Mouse (Mus musculus) forebrain, embryonic 10.5 days (tissue): ENCODE data around the gene Cdkl5. TPM values are rescaled to one million over a fixed set of nuclear protein-coding genes. Genes with fewer than 3 reads are reported as not detected.

ENCODE experiments used
- DNase-seq: peaks from one replicate; pipeline ENCODE4 v3.0.0-alpha.2; 2017; ENCODE audit warnings: low spot score; ENCODE audit errors: extremely low spot score
- H3K27ac ChIP-seq: fragments of 300-500 bp; sonication (generic); 2 replicates; pipeline ENCODE4 v1.5.1; 2016; ENCODE audit warnings: mild to moderate bottlenecking
- H3K27me3 ChIP-seq: fragments of 300-500 bp; sonication (generic); 2 replicates; pipeline ENCODE4 v1.6.1; 2016; ENCODE audit warnings: mild to moderate bottlenecking; ENCODE audit not compliant: poor library complexity, severe bottlenecking
- H3K36me3 ChIP-seq: fragments of 300-500 bp; sonication (generic); replicated peaks from 2 replicates; pipeline ENCODE4 v1.6.1; 2016; ENCODE audit warnings: mild to moderate bottlenecking, moderate library complexity
- H3K4me1 ChIP-seq: fragments of 300-500 bp; sonication (generic); 2 replicates; pipeline ENCODE4 v1.6.1; 2016
- H3K4me3 ChIP-seq: fragments of 300-500 bp; sonication (generic); 2 replicates; pipeline ENCODE4 v1.5.1; 2016; ENCODE audit warnings: mild to moderate bottlenecking, moderate library complexity
- H3K9me3 ChIP-seq: fragments of 300-500 bp; sonication (generic); 2 replicates; pipeline ENCODE4 v1.6.1; 2016; ENCODE audit warnings: mild to moderate bottlenecking, moderate library complexity
- WGBS: fragments of 180-500 bp; shearing (Covaris S2); methylation state at CpG from one replicate; pipeline ENCODE4 v1.1.7; 2016; 5-methylcytosine and 5-hydroxymethylcytosine counted together
- polyA plus RNA-seq: library from polyadenylated mRNA; unstranded; fragments of >200 nt; fragmentation: Nextera tagmentation; extraction: Ambion mirVana; gene quantifications from 2 replicates; pipeline ENCODE4 v1.2.1, GENCODE M21; 2016

The Cdkl5 gene
- polyA plus RNA-seq, result 3.0 and 3.2 TPM in 2 replicates

DNA sequence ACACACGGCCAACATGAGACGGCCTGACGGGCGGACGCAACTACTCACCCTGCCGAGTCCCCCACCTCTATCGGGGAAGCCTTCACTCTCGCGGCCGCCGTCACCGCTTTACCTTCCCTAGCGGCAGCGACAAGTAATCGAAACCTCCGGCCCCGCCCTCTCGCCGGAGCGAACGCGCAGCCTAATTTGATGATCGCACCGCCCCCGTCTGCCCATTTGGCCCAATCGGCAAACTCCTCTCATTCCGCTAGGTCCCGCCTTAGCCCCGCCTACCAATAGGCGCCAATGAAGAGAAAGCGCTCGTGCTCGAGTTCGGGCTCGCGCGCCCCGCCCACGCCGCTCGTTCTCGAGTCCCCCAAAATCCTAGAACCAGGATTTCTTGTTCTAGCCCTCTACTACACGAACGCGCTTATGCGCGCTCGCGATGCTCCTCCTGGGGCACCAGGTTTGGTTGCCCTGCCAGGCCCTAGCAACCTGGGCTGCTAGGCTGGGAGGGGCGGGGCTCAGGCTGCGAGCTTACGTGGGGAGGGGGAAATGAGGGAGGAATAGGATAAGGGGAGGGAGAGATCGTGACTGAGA lies at the start of gene Cdkl5:
Gene Cdkl5, minus strand, starts transcription at position 162 of the 579 bp plus-strand sequence.
- H3K36me3 ChIP-seq, result no peaks in the 10 kb centered on the region
- peak within 1 kb of the TSS; percentile 67 for H3K4me3 ChIP-seq
- H3K27ac ChIP-seq, result peak within 1 kb of the TSS; percentile 87
- peak; percentile 91 for DNase-seq
- peaks cover 89% of the 10 kb centered on the region for H3K27me3 ChIP-seq
- H3K4me1 ChIP-seq, result peaks cover 23% of the 10 kb centered on the region
- WGBS, result 27% methylated on average over 53 of the region's 53 CpGs
- no peaks in the 10 kb centered on the region for H3K9me3 ChIP-seq

DNA sequence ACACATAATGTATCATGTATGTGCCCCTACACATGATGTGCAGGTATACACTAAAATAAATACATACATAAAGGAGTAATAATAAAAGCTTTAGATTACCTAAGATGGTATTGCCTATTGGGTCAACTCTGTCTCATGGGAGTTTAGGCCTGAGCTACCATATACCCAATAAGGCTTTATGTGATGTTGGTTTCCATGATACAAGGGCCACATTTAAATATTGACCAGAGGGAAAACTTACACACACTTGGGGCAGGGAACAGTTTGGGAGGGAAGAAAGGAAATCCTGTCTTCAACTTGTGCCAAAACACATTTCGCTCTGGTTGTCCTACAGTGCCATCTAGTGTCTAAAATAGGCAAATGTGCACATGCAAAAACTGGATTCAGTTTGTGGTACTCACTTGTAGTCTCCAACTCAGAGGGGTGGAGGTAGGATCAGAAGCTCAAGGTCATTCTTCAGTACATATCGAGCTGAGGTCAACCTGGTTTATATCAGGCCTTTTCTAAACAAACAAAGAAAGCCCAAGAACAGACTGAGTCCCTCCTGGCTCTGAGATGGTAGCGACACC lies 38.8 kb upstream of the Cdkl5 start:
- Histone ChIP-seq H3K4me3 (no peak overlapping the region), H3K4me1 (no peaks in the 10 kb centered on the region), H3K27ac (no peak overlapping the region), H3K36me3 (no peaks in the 10 kb centered on the region), H3K27me3 (peaks cover 51% of the 10 kb centered on the region), H3K9me3 (no peaks in the 10 kb centered on the region)
- WGBS, result 41% methylated on average over 3 of the region's 3 CpGs
- DNase-seq, result peak; percentile 21

DNA sequence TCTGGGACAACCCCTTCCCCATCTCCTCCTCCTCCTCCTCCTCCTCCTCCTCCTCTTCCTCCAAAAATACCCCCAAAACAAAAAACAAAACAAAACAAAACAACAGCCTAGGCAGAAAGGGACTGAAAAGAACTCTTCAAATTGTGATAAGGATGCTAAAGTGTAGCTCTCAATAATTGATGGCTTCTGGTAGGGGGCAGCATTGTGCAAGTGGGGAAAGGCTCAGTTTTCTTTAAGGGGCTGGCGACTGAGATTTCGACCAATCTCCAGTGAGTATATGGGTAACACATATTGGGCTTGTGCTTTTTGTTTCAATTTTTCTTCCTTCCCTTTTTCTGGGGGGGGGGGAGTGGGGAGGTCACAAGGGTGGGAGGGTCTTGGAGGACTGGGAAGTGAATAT lies 37.9 kb upstream of the Cdkl5 start:
- H3K27me3 ChIP-seq, result peaks cover 59% of the 10 kb centered on the region
- no peaks in the 10 kb centered on the region for H3K9me3 ChIP-seq
- DNase-seq, result no peak
- WGBS, result 36% methylated on average over 2 of the region's 2 CpGs
- H3K36me3 ChIP-seq, result no peaks in the 10 kb centered on the region
- no peak overlapping the region for H3K4me3 ChIP-seq
- H3K4me1 ChIP-seq, result no peaks in the 10 kb centered on the region
- H3K27ac ChIP-seq, result no peak overlapping the region

GRCm38 (mm10) chrX:161030233-161030632 lies 35.7 kb upstream of the Cdkl5 start:
- Histone ChIP-seq H3K9me3 (no peaks in the 10 kb centered on the region), H3K27me3 (peaks cover 66% of the 10 kb centered on the region), H3K27ac (no peak overlapping the region), H3K4me3 (no peak overlapping the region), H3K4me1 (no peaks in the 10 kb centered on the region), H3K36me3 (no peaks in the 10 kb centered on the region)
- no peak for DNase-seq

- no peak overlapping the region for H3K4me3 ChIP-seq
- 72% methylated on average over 2 of the region's 2 CpGs for WGBS
- DNase-seq, result no peak
- peaks cover 72% of the 10 kb centered on the region for H3K27me3 ChIP-seq
- H3K27ac ChIP-seq, result no peak overlapping the region
- H3K36me3 ChIP-seq, result no peaks in the 10 kb centered on the region
- H3K9me3 ChIP-seq, result no peaks in the 10 kb centered on the region
- no peaks in the 10 kb centered on the region for H3K4me1 ChIP-seq
Observed at GRCm38 (mm10) chrX:161024475-161024874, 30.0 kb upstream of the Cdkl5 start.

GRCm38 (mm10) chrX:161021548-161021947 lies 27.0 kb upstream of the Cdkl5 start:
- no peaks in the 10 kb centered on the region for H3K9me3 ChIP-seq
- no peak overlapping the region for H3K27ac ChIP-seq
- peaks cover 79% of the 10 kb centered on the region for H3K27me3 ChIP-seq
- no peak overlapping the region for H3K4me3 ChIP-seq
- no peaks in the 10 kb centered on the region for H3K4me1 ChIP-seq
- DNase-seq, result no peak
- WGBS, result 90% methylated on average over 7 of the region's 7 CpGs
- no peaks in the 10 kb centered on the region for H3K36me3 ChIP-seq

- no peak overlapping the region for H3K4me3 ChIP-seq
- H3K4me1 ChIP-seq, result no peaks in the 10 kb centered on the region
- DNase-seq, result no peak
- no peaks in the 10 kb centered on the region for H3K9me3 ChIP-seq
- peaks cover 63% of the 10 kb centered on the region for H3K27me3 ChIP-seq
- no peaks in the 10 kb centered on the region for H3K36me3 ChIP-seq
- H3K27ac ChIP-seq, result no peak overlapping the region
- WGBS, result 83% methylated on average over 1 of the region's 1 CpGs
Observed at GRCm38 (mm10) chrX:161018179-161018578, 23.7 kb upstream of the Cdkl5 start.

GRCm38 (mm10) chrX:161006272-161006671 lies 11.8 kb upstream of the Cdkl5 start:
- no peaks in the 10 kb centered on the region for H3K4me1 ChIP-seq
- DNase-seq, result no peak
- H3K27ac ChIP-seq, result no peak overlapping the region
- H3K9me3 ChIP-seq, result no peaks in the 10 kb centered on the region
- no peaks in the 10 kb centered on the region for H3K36me3 ChIP-seq
- peaks cover 66% of the 10 kb centered on the region for H3K27me3 ChIP-seq
- no peak overlapping the region for H3K4me3 ChIP-seq
- WGBS, result 87% methylated on average over 1 of the region's 1 CpGs

DNA sequence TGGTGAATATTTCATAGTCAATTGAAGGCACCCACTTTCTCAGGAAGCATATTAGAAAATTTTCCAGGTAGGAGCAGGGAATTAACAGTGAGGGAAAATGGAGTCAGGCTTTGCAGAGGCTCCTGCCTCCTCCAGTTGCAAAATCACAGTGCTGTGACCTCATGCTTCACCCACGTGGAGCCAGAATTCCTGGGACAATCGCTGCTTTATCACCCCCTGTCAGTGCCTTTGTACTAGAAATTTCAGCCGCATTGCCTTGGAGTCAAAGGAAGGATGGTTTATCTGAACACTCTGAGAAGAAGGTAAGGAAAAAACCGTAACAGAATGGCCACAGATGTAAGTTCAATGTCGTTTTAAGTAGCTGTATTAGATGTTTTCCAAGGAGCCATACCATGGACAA lies 1.5 kb upstream of the Cdkl5 start:
- peaks cover 96% of the 10 kb centered on the region for H3K27me3 ChIP-seq
- 0 out of 2 replicates have a peak overlapping the region, but pooled peaks have one; percentile 85 for H3K27ac ChIP-seq
- DNase-seq, result peak; percentile 38
- WGBS, result 22% methylated on average over 5 of the region's 5 CpGs
- peak overlapping the region; percentile 67 for H3K4me3 ChIP-seq
- no peaks in the 10 kb centered on the region for H3K9me3 ChIP-seq
- no peaks in the 10 kb centered on the region for H3K36me3 ChIP-seq
- peaks cover 23% of the 10 kb centered on the region for H3K4me1 ChIP-seq

GRCm38 (mm10) chrX:160995131-160995667 lies 695 bp upstream of the Cdkl5 start:
- Histone ChIP-seq H3K4me3 (peak overlapping the region; percentile 67), H3K27ac (peak overlapping the region; percentile 85), H3K9me3 (no peaks in the 10 kb centered on the region), H3K4me1 (peaks cover 23% of the 10 kb centered on the region), H3K27me3 (peaks cover 94% of the 10 kb centered on the region), H3K36me3 (no peaks in the 10 kb centered on the region)
- WGBS, result 18% methylated on average over 31 of the region's 31 CpGs
- no peak for DNase-seq

GRCm38 (mm10) chrX:160993749-160994539 lies 560 bp downstream of the Cdkl5 start:
- peak overlapping the region; percentile 67 for H3K4me3 ChIP-seq
- 25% methylated on average over 38 of the region's 39 CpGs for WGBS
- DNase-seq, result no peak
- H3K36me3 ChIP-seq, result no peaks in the 10 kb centered on the region; the same call in 1 of the 2 replicates
- no peaks in the 10 kb centered on the region for H3K9me3 ChIP-seq
- H3K27ac ChIP-seq, result peak overlapping the region; percentile 87
- peaks cover 23% of the 10 kb centered on the region for H3K4me1 ChIP-seq
- H3K27me3 ChIP-seq, result peaks cover 86% of the 10 kb centered on the region

DNA sequence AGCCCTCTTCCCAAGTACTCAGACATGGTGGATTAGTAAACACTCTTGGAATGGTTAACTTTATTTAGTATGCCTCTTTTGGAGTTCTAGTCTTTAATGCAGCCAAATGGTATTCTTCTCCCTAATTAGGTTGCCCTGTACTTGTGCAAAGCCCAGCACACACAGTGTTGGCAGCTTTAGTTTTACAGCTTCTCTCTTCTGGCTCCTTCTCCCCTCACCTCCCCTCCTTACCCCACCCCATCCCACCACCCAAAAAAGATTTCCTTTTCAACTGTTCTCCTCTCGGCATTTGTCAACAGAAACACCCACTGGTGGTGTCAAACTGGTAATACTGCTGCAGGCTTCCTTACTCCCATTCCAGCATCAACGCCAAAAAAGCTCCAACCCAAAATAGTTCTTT lies 1.8 kb downstream of the Cdkl5 start:
- 23% methylated on average over 2 of the region's 2 CpGs for WGBS
- no peaks in the 10 kb centered on the region for H3K9me3 ChIP-seq
- no peak for DNase-seq
- H3K27ac ChIP-seq, result no peak overlapping the region
- H3K36me3 ChIP-seq, result no peaks in the 10 kb centered on the region; the same call in 1 of the 2 replicates
- peaks cover 82% of the 10 kb centered on the region for H3K27me3 ChIP-seq
- H3K4me3 ChIP-seq, result peak overlapping the region; percentile 67
- peaks cover 23% of the 10 kb centered on the region for H3K4me1 ChIP-seq

DNA sequence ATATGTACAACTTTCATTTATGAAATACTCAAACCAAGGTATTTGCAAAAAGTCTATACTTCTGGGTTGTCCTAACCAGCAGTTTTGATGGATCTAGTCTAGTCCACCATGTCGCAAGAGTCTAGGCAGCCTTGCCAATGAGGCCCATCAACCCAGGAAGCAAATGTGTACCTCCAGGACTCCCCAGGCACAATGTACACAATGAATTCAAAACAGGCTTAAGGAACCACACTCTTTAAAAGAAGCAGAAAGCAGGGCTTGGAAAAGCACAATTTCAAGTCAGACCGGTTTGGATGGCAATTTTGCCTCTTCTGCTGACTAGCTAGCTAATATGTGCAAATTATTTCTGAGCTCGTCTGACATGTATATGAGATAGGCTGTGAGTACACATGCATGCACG lies 4.2 kb downstream of the Cdkl5 start:
- H3K4me3 ChIP-seq, result no peak overlapping the region
- peaks cover 72% of the 10 kb centered on the region for H3K27me3 ChIP-seq
- 82% methylated on average over 4 of the region's 4 CpGs for WGBS

More for the DNA sequence above, 4.2 kb downstream of the Cdkl5 start:
- DNase-seq, result no peak
- Histone ChIP-seq H3K9me3 (no peaks in the 10 kb centered on the region), H3K36me3 (no peaks in the 10 kb centered on the region; the same call in 1 of the 2 replicates), H3K27ac (no peak overlapping the region), H3K4me1 (peaks cover 12% of the 10 kb centered on the region)
